Mouse (Mus musculus) erythroblast, embryonic 14.5 days (primary cell): ENCODE data around the gene Rab30. TPM values are rescaled to one million over a fixed set of nuclear protein-coding genes. Genes with fewer than 3 reads are reported as not detected.
"Not testable (repeated sequence)": the region's sequence is repeated elsewhere in the genome, so short reads cannot be mapped to it uniquely, and the experiment has no call there.

Source experiments
- H3K27me3 ChIP-seq: 2 replicates; pipeline ENCODE4 v1.6.1; 2012; ENCODE audit warnings: inconsistent platforms; ENCODE audit not compliant: control insufficient read depth
- H3K36me3 ChIP-seq: 2 replicates; pipeline ENCODE4 v1.6.1; 2012; ENCODE audit warnings: mild to moderate bottlenecking, inconsistent platforms; ENCODE audit not compliant: control insufficient read depth
- H3K4me1 ChIP-seq: 2 replicates; pipeline ENCODE4 v1.6.1; 2012; ENCODE audit warnings: inconsistent platforms; ENCODE audit not compliant: control insufficient read depth
- H3K4me3 ChIP-seq: replicated peaks from 2 replicates; pipeline ENCODE3; 2012; ENCODE audit warnings: moderate library complexity, mild to moderate bottlenecking, inconsistent platforms
- H3K9me3 ChIP-seq: 2 replicates; pipeline ENCODE4 v1.6.1; 2012; ENCODE audit warnings: low read length, inconsistent platforms, mixed read lengths; ENCODE audit not compliant: control insufficient read depth
- GATA1 ChIP-seq: IDR thresholded peaks from 2 replicates; pipeline ENCODE4 v1.6.1; 2012; ENCODE audit warnings: low read length, inconsistent platforms, mixed read lengths
- TAL1 ChIP-seq: IDR thresholded peaks from 3 replicates; pipeline ENCODE4 v1.6.1; 2012; ENCODE audit warnings: low read length, inconsistent platforms, mixed read lengths
- polyA plus RNA-seq: library from polyadenylated mRNA; stranded (reverse); fragments of >175 nt; gene quantifications from 2 replicates; pipeline ENCODE4 v1.2.3, GENCODE M21; 2012

The Rab30 gene
- polyA plus RNA-seq, 1 experiment = 0.18 TPM

- H3K36me3 ChIP-seq = no peaks in the 10 kb centered on the region
- H3K4me3 ChIP-seq = no peak overlapping the region
- TF ChIP-seq GATA1 = no peak
- TF ChIP-seq TAL1 = no peak
- peaks cover 4% of the 10 kb centered on the region; the same call in 1 of the 2 replicates for H3K27me3 ChIP-seq
- no peaks in the 10 kb centered on the region for H3K9me3 ChIP-seq
- H3K4me1 ChIP-seq = no peaks in the 10 kb centered on the region
Observed at GRCm38 (mm10) chr7:92720156-92720905, 21.1 kb upstream of the Rab30 start.

GRCm38 (mm10) chr7:92723750-92724149, 17.7 kb upstream of the Rab30 start:
- Histone ChIP-seq H3K36me3 (no peaks in the 10 kb centered on the region), H3K9me3 (no peaks in the 10 kb centered on the region), H3K4me1 (no peaks in the 10 kb centered on the region), H3K27me3 (peaks cover 4% of the 10 kb centered on the region; the same call in 1 of the 2 replicates), H3K4me3 (no peak overlapping the region)
- TF ChIP-seq GATA1 (no peak), TAL1 (no peak)

GRCm38 (mm10) chr7:92724261-92724660, 17.1 kb upstream of the Rab30 start:
- Histone ChIP-seq H3K27me3 (peaks cover 4% of the 10 kb centered on the region; the same call in 1 of the 2 replicates), H3K36me3 (no peaks in the 10 kb centered on the region), H3K4me1 (no peaks in the 10 kb centered on the region), H3K4me3 (no peak overlapping the region), H3K9me3 (no peaks in the 10 kb centered on the region)
- TF ChIP-seq GATA1 = no peak
- no peak for TF ChIP-seq TAL1

GRCm38 (mm10) chr7:92729583-92729982, 11.8 kb upstream of the Rab30 start:
- not testable (repeated sequence) for H3K27me3 ChIP-seq, H3K9me3 ChIP-seq, H3K4me3 ChIP-seq, H3K4me1 ChIP-seq
- peaks cover 20% of the 10 kb centered on the region for H3K36me3 ChIP-seq

GRCm38 (mm10) chr7:92730465-92730864, 10.9 kb upstream of the Rab30 start:
- H3K4me1 ChIP-seq = no peaks in the 10 kb centered on the region
- H3K36me3 ChIP-seq = peaks cover 24% of the 10 kb centered on the region
- H3K9me3 ChIP-seq = no peaks in the 10 kb centered on the region
- TF ChIP-seq GATA1 (no peak), TAL1 (no peak)
- no peak overlapping the region for H3K4me3 ChIP-seq
- no peaks in the 10 kb centered on the region for H3K27me3 ChIP-seq

GRCm38 (mm10) chr7:92730959-92731358, 10.4 kb upstream of the Rab30 start:
- H3K36me3 ChIP-seq = peaks cover 29% of the 10 kb centered on the region
- TF ChIP-seq TAL1 = no peak
- TF ChIP-seq GATA1 = no peak
- no peaks in the 10 kb centered on the region for H3K27me3 ChIP-seq
- H3K4me1 ChIP-seq = no peaks in the 10 kb centered on the region
- no peak overlapping the region for H3K4me3 ChIP-seq
- H3K9me3 ChIP-seq = no peaks in the 10 kb centered on the region

GRCm38 (mm10) chr7:92732136-92732535, 9.3 kb upstream of the Rab30 start:
- H3K4me3 ChIP-seq = no peak overlapping the region
- no peaks in the 10 kb centered on the region for H3K9me3 ChIP-seq
- no peaks in the 10 kb centered on the region for H3K27me3 ChIP-seq
- peaks cover 41% of the 10 kb centered on the region for H3K36me3 ChIP-seq
- no peaks in the 10 kb centered on the region for H3K4me1 ChIP-seq
- no peak for TF ChIP-seq GATA1
- TF ChIP-seq TAL1 = no peak

- peaks cover 68% of the 10 kb centered on the region for H3K36me3 ChIP-seq
- TF ChIP-seq GATA1 (no peak), TAL1 (no peak)
- no peaks in the 10 kb centered on the region for H3K9me3 ChIP-seq
- peaks cover 28% of the 10 kb centered on the region for H3K4me1 ChIP-seq
- H3K27me3 ChIP-seq = no peaks in the 10 kb centered on the region
- no peak overlapping the region for H3K4me3 ChIP-seq
Observed at GRCm38 (mm10) chr7:92737560-92737959, 3.8 kb upstream of the Rab30 start.

GRCm38 (mm10) chr7:92739956-92740355, 1.4 kb upstream of the Rab30 start:
- peaks cover 51% of the 10 kb centered on the region for H3K4me1 ChIP-seq
- peaks cover 8% of the 10 kb centered on the region for H3K27me3 ChIP-seq
- H3K4me3 ChIP-seq = peak overlapping the region; percentile 68
- peaks cover 59% of the 10 kb centered on the region for H3K36me3 ChIP-seq
- H3K9me3 ChIP-seq = no peaks in the 10 kb centered on the region
- TF ChIP-seq TAL1 = no peak
- TF ChIP-seq GATA1 = no peak
